Comparison of ENCODE assay signal across 30 mouse cellular contexts in the genomic region with DNA sequence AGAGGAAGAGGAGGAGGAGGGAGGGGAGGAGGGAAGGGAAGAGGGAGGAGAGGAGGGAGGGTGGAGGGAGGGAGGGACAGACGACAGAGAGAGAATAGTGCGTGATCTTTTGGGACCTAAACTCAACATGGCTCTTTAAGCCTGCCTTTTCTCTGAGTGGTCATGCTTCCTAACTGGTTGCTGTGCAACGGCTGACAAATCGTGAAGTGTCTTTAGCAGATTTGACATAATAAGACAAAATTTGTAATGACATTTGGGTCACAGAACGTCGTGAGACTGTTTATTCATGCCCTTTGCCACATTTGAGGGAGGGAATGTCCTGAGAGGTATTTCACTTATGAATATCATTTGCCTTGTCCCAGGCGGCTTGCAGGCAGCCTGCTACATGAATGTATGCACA.
DNase-seq lines count a peak whose midpoint lies in the region; ATAC-seq and TF ChIP-seq lines count a peak whose summit lies in the region.
"Had no signal": no experiment of that assay in that cellular context is flagged by ENCODE, and none has a peak within 500 bp of the region (broad histone marks: within the 10 kb centered on the region; RNA-seq: fewer than 3 reads in every experiment).

No protein-coding gene starts in this region.

- H3K9ac ChIP-seq in forebrain, embryonic 11.5 days (ENCODE audit: low read length), result no peak overlapping the region
- H3K9ac ChIP-seq in forebrain, embryonic 13.5 days, result no peak overlapping the region
- H3K9ac ChIP-seq in midbrain, embryonic 11.5 days (ENCODE audit: low read length), result no peak overlapping the region
- no peak overlapping the region for H3K9ac ChIP-seq in midbrain, postnatal 0 days (replicated peaks; ENCODE audit: low read length, poor library complexity, severe bottlenecking)
- no peak overlapping the region for H3K9ac ChIP-seq in midbrain, embryonic 16.5 days (ENCODE audit: low read depth, low read length)
- H3K9ac ChIP-seq: embryonic facial prominence, embryonic 13.5 days; embryonic facial prominence, embryonic 15.5 days had no signal

- no peaks in the 10 kb centered on the region for H3K9me3 ChIP-seq in forebrain, embryonic 11.5 days (ENCODE audit: control insufficient read depth, low read length)
- no peaks in the 10 kb centered on the region for H3K9me3 ChIP-seq in forebrain, embryonic 13.5 days (replicated peaks)
- H3K9me3 ChIP-seq in midbrain, embryonic 11.5 days (ENCODE audit: control insufficient read depth, low read length), result peaks cover 3% of the 10 kb centered on the region; the same call in 1 of the 2 replicates
- no peaks in the 10 kb centered on the region for H3K9me3 ChIP-seq in midbrain, embryonic 10.5 days (replicated peaks)
- no peaks in the 10 kb centered on the region for H3K9me3 ChIP-seq in midbrain, postnatal 0 days (ENCODE audit: low read length)
- H3K9me3 ChIP-seq in midbrain, embryonic 16.5 days (replicated peaks; ENCODE audit: control insufficient read depth, low read length, poor library complexity, severe bottlenecking), result no peaks in the 10 kb centered on the region
- H3K9me3 ChIP-seq: embryonic facial prominence, embryonic 13.5 days; embryonic facial prominence, embryonic 15.5 days had no signal

- ATAC-seq in forebrain, embryonic 11.5 days (replicated peaks; ENCODE audit: low FRiP score), result no peak
- ATAC-seq in forebrain, embryonic 13.5 days, result no peak
- no peak for ATAC-seq in midbrain, embryonic 11.5 days (ENCODE audit: low FRiP score)
- no peak for ATAC-seq in midbrain, postnatal 0 days (ENCODE audit: low FRiP score)
- ATAC-seq in midbrain, embryonic 16.5 days, result no peak
- ATAC-seq: activated CD4-positive, CD25-positive, alpha-beta regulatory T cell, adult 4 months; CD4-positive, CD25-positive, alpha-beta regulatory T cell, adult 4 months; forebrain, embryonic 14.5 days; forebrain, embryonic 16.5 days; Patski had no signal

- no peaks in the 10 kb centered on the region; the same call in 1 of the 2 replicates for H3K27me3 ChIP-seq in forebrain, embryonic 11.5 days (ENCODE audit: control insufficient read depth, insufficient read depth, low read length)
- H3K27me3 ChIP-seq in forebrain, embryonic 13.5 days, result peaks cover 11% of the 10 kb centered on the region
- no peaks in the 10 kb centered on the region; the same call in 1 of the 2 replicates for H3K27me3 ChIP-seq in midbrain, embryonic 11.5 days (ENCODE audit: control insufficient read depth, insufficient read depth, low read length)
- H3K27me3 ChIP-seq in midbrain, embryonic 10.5 days (ENCODE audit: low read depth, poor library complexity, severe bottlenecking), result peaks cover 8% of the 10 kb centered on the region; the same call in 1 of the 2 replicates
- no peaks in the 10 kb centered on the region for H3K27me3 ChIP-seq in midbrain, postnatal 0 days (ENCODE audit: insufficient read depth, low read length)
- H3K27me3 ChIP-seq in midbrain, embryonic 16.5 days (ENCODE audit: control insufficient read depth, insufficient read depth, low read depth, low read length), result no peaks in the 10 kb centered on the region
- H3K27me3 ChIP-seq: CH12.LX; embryonic facial prominence, embryonic 15.5 days had no signal

- H3K4me3 ChIP-seq in forebrain, embryonic 11.5 days (ENCODE audit: low read depth, low read length), result no peak overlapping the region
- H3K4me3 ChIP-seq in forebrain, embryonic 13.5 days, result no peak overlapping the region
- no peak overlapping the region for H3K4me3 ChIP-seq in midbrain, embryonic 11.5 days (ENCODE audit: low read depth, low read length)
- H3K4me3 ChIP-seq in midbrain, embryonic 10.5 days, result no peak overlapping the region
- H3K4me3 ChIP-seq in midbrain, postnatal 0 days (ENCODE audit: low read depth, low read length), result no peak overlapping the region
- no peak overlapping the region for H3K4me3 ChIP-seq in midbrain, embryonic 16.5 days (ENCODE audit: low read depth, low read length)
- H3K4me3 ChIP-seq: embryonic facial prominence, embryonic 13.5 days; embryonic facial prominence, embryonic 15.5 days; erythroblast, embryonic 14.5 days; forebrain, embryonic 10.5 days had no signal

- no peaks in the 10 kb centered on the region for H3K36me3 ChIP-seq in forebrain, embryonic 11.5 days (ENCODE audit: control insufficient read depth, insufficient read depth, low read length)
- no peaks in the 10 kb centered on the region for H3K36me3 ChIP-seq in forebrain, embryonic 13.5 days (ENCODE audit: poor library complexity, severe bottlenecking)
- H3K36me3 ChIP-seq in midbrain, embryonic 11.5 days (ENCODE audit: control insufficient read depth, insufficient read depth, low read length), result no peaks in the 10 kb centered on the region
- H3K36me3 ChIP-seq in midbrain, embryonic 10.5 days, result no peaks in the 10 kb centered on the region
- H3K36me3 ChIP-seq in midbrain, postnatal 0 days (ENCODE audit: insufficient read depth, low read length), result no peaks in the 10 kb centered on the region
- H3K36me3 ChIP-seq in midbrain, embryonic 16.5 days (ENCODE audit: control insufficient read depth, insufficient read depth, low read length), result no peaks in the 10 kb centered on the region
- H3K36me3 ChIP-seq: embryonic facial prominence, embryonic 13.5 days; embryonic facial prominence, embryonic 15.5 days; forebrain, embryonic 10.5 days; G1E had no signal

- WGBS in forebrain, embryonic 11.5 days, result 78% methylated on average over 7 of the region's 7 CpGs
- WGBS in forebrain, embryonic 13.5 days, result 77% methylated on average over 7 of the region's 7 CpGs
- WGBS in midbrain, embryonic 11.5 days, result 57% methylated on average over 7 of the region's 7 CpGs
- 72% methylated on average over 7 of the region's 7 CpGs for WGBS in midbrain, embryonic 10.5 days
- 32% methylated on average over 7 of the region's 7 CpGs for WGBS in midbrain, postnatal 0 days
- WGBS in midbrain, embryonic 16.5 days, result 28% methylated on average over 7 of the region's 7 CpGs

- H3K27ac ChIP-seq in forebrain, embryonic 11.5 days (ENCODE audit: low read depth, low read length), result no peak overlapping the region
- no peak overlapping the region for H3K27ac ChIP-seq in forebrain, embryonic 13.5 days
- H3K27ac ChIP-seq in midbrain, embryonic 11.5 days (ENCODE audit: low read depth, low read length), result no peak overlapping the region
- no peak overlapping the region for H3K27ac ChIP-seq in midbrain, embryonic 10.5 days (replicated peaks)
- H3K27ac ChIP-seq in midbrain, postnatal 0 days (ENCODE audit: low read depth, low read length), result 0 out of 2 replicates have a peak overlapping the region, but pooled peaks have one; percentile 18
- no peak overlapping the region for H3K27ac ChIP-seq in midbrain, embryonic 16.5 days (ENCODE audit: low read length)
- H3K27ac ChIP-seq: embryonic facial prominence, embryonic 13.5 days; embryonic facial prominence, embryonic 15.5 days; forebrain, embryonic 10.5 days had no signal

- no peak overlapping the region for H3K4me2 ChIP-seq in forebrain, embryonic 11.5 days (ENCODE audit: low read depth, low read length, severe bottlenecking)
- H3K4me2 ChIP-seq in forebrain, embryonic 13.5 days, result no peak overlapping the region
- H3K4me2 ChIP-seq in midbrain, embryonic 11.5 days, result no peak overlapping the region
- no peak overlapping the region for H3K4me2 ChIP-seq in midbrain, postnatal 0 days (ENCODE audit: low read depth, low read length, poor library complexity, severe bottlenecking)
- no peak overlapping the region for H3K4me2 ChIP-seq in midbrain, embryonic 16.5 days (ENCODE audit: low read length)
- H3K4me2 ChIP-seq: embryonic facial prominence, embryonic 13.5 days; embryonic facial prominence, embryonic 15.5 days had no signal

- TF ChIP-seq CTCF in midbrain, postnatal 0 days (IDR thresholded peaks at IDR 0.05), result no peak

- peak; percentile 35 for DNase-seq in forebrain, embryonic 11.5 days (ENCODE audit: low spot score)
- DNase-seq in midbrain, embryonic 11.5 days (ENCODE audit: low spot score, missing footprints), result peak; percentile 62
- DNase-seq in midbrain, embryonic 10.5 days (ENCODE audit: low spot score), result no peak
- no peak for DNase-seq in midbrain, postnatal 0 days (ENCODE audit: low spot score)
- DNase-seq in retina, postnatal 1 day, result peak; percentile 58
- no peak for DNase-seq in layer of hippocampus, postnatal 10 days (ENCODE audit: low spot score in 2 of 2)
- DNase-seq: adrenal gland, adult 8-10 months; adrenal gland, postnatal 14 days; adrenal gland, postnatal 36 days; B cell, adult 2 months; cerebellum, adult 11 months; cerebellum, adult 18-20 months; cerebellum, adult 8-10 months; cerebellum, adult 9-11 months; cerebellum, postnatal 14 days; cerebellum, postnatal 36 days; embryo, embryonic 11 days had no signal

- H3K4me1 ChIP-seq in forebrain, embryonic 11.5 days (replicated peaks; ENCODE audit: control insufficient read depth, insufficient read depth, low read length), result peaks cover 8% of the 10 kb centered on the region; the same call in 1 of the 2 replicates
- peaks cover 23% of the 10 kb centered on the region for H3K4me1 ChIP-seq in forebrain, embryonic 13.5 days
- peaks cover 6% of the 10 kb centered on the region for H3K4me1 ChIP-seq in midbrain, embryonic 11.5 days (ENCODE audit: control insufficient read depth, insufficient read depth, low read length)
- H3K4me1 ChIP-seq in midbrain, embryonic 10.5 days, result peaks cover 39% of the 10 kb centered on the region
- H3K4me1 ChIP-seq in midbrain, postnatal 0 days (ENCODE audit: insufficient read depth, low read length), result peaks cover 6% of the 10 kb centered on the region
- peaks cover 30% of the 10 kb centered on the region for H3K4me1 ChIP-seq in midbrain, embryonic 16.5 days (ENCODE audit: control insufficient read depth, insufficient read depth, low read length)

Comparison
In these comparisons a context has a peak if more than half of its experiments do, and no peak if none do; other contexts are left out.
1. DNase-seq: peak in forebrain, embryonic 11.5 days (single experiment), midbrain, embryonic 11.5 days (single experiment) and retina, postnatal 1 day (single experiment); none in midbrain, embryonic 10.5 days (single experiment), midbrain, postnatal 0 days (single experiment) and layer of hippocampus, postnatal 10 days (0 of 2).